Mouse (Mus musculus) heart, embryonic 14.5 days (tissue): Measurements from ENCODE around the gene Gimap4. TPM values are rescaled to one million over a fixed set of nuclear protein-coding genes. Genes with fewer than 3 reads are reported as not detected.

ENCODE experiments used
- ATAC-seq: fragments of 200-750 bp; cut with Nextera tagmentation; 2 replicates; pipeline ENCODE4 v1.8.0; 2017; ENCODE audit warnings: low read depth, moderate TSS enrichment; ENCODE audit not compliant: insufficient number of reproducible peaks, insufficient read depth, low FRiP score
- H3K27ac ChIP-seq, 2 experiments: fragments of 200-500 bp in 1 of 2; fragments of 300-500 bp in 1 of 2; sonication (generic) in 1 of 2; replicated peaks in 1 of 2; 2 replicates each; pipeline ENCODE4 v1.5.1; 2012 to 2014; ENCODE audit warnings: low read depth in 2 of 2, low read length in 2 of 2, control low read depth in 1 of 2, mild to moderate bottlenecking in 1 of 2, mixed read lengths in 1 of 2; ENCODE audit not compliant: control insufficient read depth in 1 of 2, insufficient read depth in 1 of 2
- H3K27me3 ChIP-seq: fragments of 300-500 bp; sonication (generic); 2 replicates; pipeline ENCODE4 v1.6.1; 2014; ENCODE audit warnings: mild to moderate bottlenecking, low read length, control low read depth; ENCODE audit not compliant: control insufficient read depth, insufficient read depth
- H3K36me3 ChIP-seq: fragments of 300-500 bp; sonication (generic); 2 replicates; pipeline ENCODE4 v1.6.1; 2014; ENCODE audit warnings: mild to moderate bottlenecking, control low read depth, low read length, mixed read lengths; ENCODE audit not compliant: control insufficient read depth, insufficient read depth
- H3K4me1 ChIP-seq, 2 experiments: fragments of 200-500 bp in 1 of 2; fragments of 300-500 bp in 1 of 2; sonication (generic) in 1 of 2; 2 replicates each; pipeline ENCODE4 v1.6.1; 2012 to 2014; ENCODE audit warnings: low read length in 2 of 2, control low read depth in 1 of 2, mixed read lengths in 1 of 2; ENCODE audit not compliant: control insufficient read depth in 2 of 2, insufficient read depth in 2 of 2
- H3K4me2 ChIP-seq: fragments of 300-500 bp; sonication (generic); 2 replicates; pipeline ENCODE4 v1.6.1; 2014; ENCODE audit warnings: mild to moderate bottlenecking, low read length
- H3K4me3 ChIP-seq, 2 experiments: fragments of 200-500 bp in 1 of 2; fragments of 300-500 bp in 1 of 2; sonication (generic) in 1 of 2; 2 replicates each; pipeline ENCODE4 v1.5.1; 2012 to 2014; ENCODE audit warnings: low read length in 2 of 2, mild to moderate bottlenecking in 2 of 2, control low read depth in 1 of 2, low read depth in 1 of 2, moderate library complexity in 1 of 2; ENCODE audit not compliant: control insufficient read depth in 1 of 2, insufficient read depth in 1 of 2
- H3K9ac ChIP-seq: fragments of 300-500 bp; sonication (generic); 2 replicates; pipeline ENCODE4 v1.6.1; 2014; ENCODE audit warnings: mild to moderate bottlenecking, low read length
- H3K9me3 ChIP-seq: fragments of 300-500 bp; sonication (generic); 2 replicates; pipeline ENCODE4 v1.6.1; 2016; ENCODE audit warnings: low read length, control low read depth; ENCODE audit not compliant: control insufficient read depth
- WGBS: fragments of 180-500 bp; shearing (Covaris S2); extraction: QIAGEN DNeasy Blood & Tissue Kit; methylation state at CpG from one replicate; pipeline ENCODE4 v1.1.7; 2014; 5-methylcytosine and 5-hydroxymethylcytosine counted together
- polyA plus RNA-seq: library from polyadenylated mRNA; unstranded; fragments of >200 nt; fragmentation: Nextera tagmentation; extraction: Ambion mirVana; gene quantifications from 2 replicates; pipeline ENCODE4 v1.2.1, GENCODE M21; 2014

Gimap4 gene
- polyA plus RNA-seq, 1 experiment from 2014 or later: 20.7 TPM

GRCm38 (mm10) chr6:48665471-48665870 lies 18.9 kb upstream of the Gimap4 start:
- Histone ChIP-seq H3K9ac (no peak overlapping the region), H3K4me3 (no peak overlapping the region), H3K27me3 (no peaks in the 10 kb centered on the region), H3K36me3 (no peaks in the 10 kb centered on the region), H3K4me2 (no peak overlapping the region), H3K4me1 (no peaks in the 10 kb centered on the region), H3K27ac (no peak overlapping the region), H3K9me3 (no peaks in the 10 kb centered on the region)
- 86% methylated on average over 9 of the region's 9 CpGs for WGBS
- ATAC-seq: no peak

GRCm38 (mm10) chr6:48666159-48666586 lies 18.2 kb upstream of the Gimap4 start:
- H3K9me3 ChIP-seq: no peaks in the 10 kb centered on the region
- no peak overlapping the region for H3K4me3 ChIP-seq
- WGBS: 56% methylated on average over 7 of the region's 7 CpGs
- ATAC-seq: no peak
- H3K9ac ChIP-seq: no peak overlapping the region
- no peaks in the 10 kb centered on the region for H3K27me3 ChIP-seq
- no peaks in the 10 kb centered on the region for H3K4me1 ChIP-seq
- H3K4me2 ChIP-seq: no peak overlapping the region
- H3K36me3 ChIP-seq: no peaks in the 10 kb centered on the region
- H3K27ac ChIP-seq: no peak overlapping the region

- Histone ChIP-seq H3K4me1 (no peaks in the 10 kb centered on the region), H3K9ac (no peak overlapping the region), H3K27ac (no peak overlapping the region), H3K4me2 (no peak overlapping the region), H3K27me3 (no peaks in the 10 kb centered on the region), H3K4me3 (no peak overlapping the region), H3K9me3 (no peaks in the 10 kb centered on the region), H3K36me3 (no peaks in the 10 kb centered on the region)
- no peak for ATAC-seq
Measured at GRCm38 (mm10) chr6:48668022-48668421, 16.3 kb upstream of the Gimap4 start.

GRCm38 (mm10) chr6:48669446-48669969 lies 14.8 kb upstream of the Gimap4 start:
- no peak overlapping the region for H3K4me2 ChIP-seq
- no peak overlapping the region for H3K9ac ChIP-seq
- H3K36me3 ChIP-seq: no peaks in the 10 kb centered on the region
- no peak overlapping the region for H3K27ac ChIP-seq
- H3K9me3 ChIP-seq: no peaks in the 10 kb centered on the region
- no peak overlapping the region for H3K4me3 ChIP-seq
- no peaks in the 10 kb centered on the region for H3K27me3 ChIP-seq
- no peaks in the 10 kb centered on the region for H3K4me1 ChIP-seq
- ATAC-seq: no peak
- WGBS: 50% methylated on average over 2 of the region's 2 CpGs

GRCm38 (mm10) chr6:48674291-48675058 lies 9.9 kb upstream of the Gimap4 start:
- Histone ChIP-seq H3K4me1 (no peaks in the 10 kb centered on the region; a peak in 1 of 4 replicates), H3K27me3 (no peaks in the 10 kb centered on the region), H3K4me2 (no peak overlapping the region), H3K9me3 (no peaks in the 10 kb centered on the region), H3K9ac (no peak overlapping the region), H3K4me3 (no peak overlapping the region), H3K36me3 (no peaks in the 10 kb centered on the region; the same call in 1 of the 2 replicates), H3K27ac (no peak overlapping the region)
- 91% methylated on average over 9 of the region's 9 CpGs for WGBS
- no peak for ATAC-seq

- Histone ChIP-seq H3K9me3 (no peaks in the 10 kb centered on the region), H3K27ac (0 out of 4 replicates have a peak overlapping the region, but pooled peaks have one; percentile 19 to 33), H3K9ac (peak overlapping the region; percentile 50), H3K27me3 (no peaks in the 10 kb centered on the region), H3K36me3 (no peaks in the 10 kb centered on the region; the same call in 1 of the 2 replicates), H3K4me3 (peak overlapping the region; percentile 35 to 50), H3K4me1 (no peaks in the 10 kb centered on the region; a peak in 1 of 4 replicates), H3K4me2 (peak overlapping the region; percentile 54)
- no peak for ATAC-seq
- WGBS: 44% methylated on average over 10 of the region's 10 CpGs
Measured at GRCm38 (mm10) chr6:48675400-48675930, 8.9 kb upstream of the Gimap4 start.

GRCm38 (mm10) chr6:48675931-48676859 lies 8.2 kb upstream of the Gimap4 start, which contains the start of gene Gimap9:
Gene Gimap9 (plus strand): TSS chr6:48676129.
- H3K4me3 ChIP-seq: peak within 1 kb of the TSS; percentile 35 to 50
- H3K9me3 ChIP-seq: no peaks in the 10 kb centered on the region
- no peaks in the 10 kb centered on the region for H3K27me3 ChIP-seq
- H3K9ac ChIP-seq: peak within 1 kb of the TSS; percentile 60
- ATAC-seq: no peak
- peak within 1 kb of the TSS; percentile 19 to 44; a peak in 1 of 4 replicates for H3K27ac ChIP-seq
- no peaks in the 10 kb centered on the region; the same call in 1 of the 2 replicates for H3K36me3 ChIP-seq
- WGBS: 33% methylated on average over 13 of the region's 13 CpGs
- H3K4me1 ChIP-seq: no peaks in the 10 kb centered on the region; a peak in 1 of 4 replicates
- peak within 1 kb of the TSS; percentile 54 for H3K4me2 ChIP-seq
